Mouse (Mus musculus): ENCODE data around the gene Itpk1.
A peak's percentile ranks its signal among the peaks of the same experiment; 100 is the strongest.

Itpk1 gene

DNA sequence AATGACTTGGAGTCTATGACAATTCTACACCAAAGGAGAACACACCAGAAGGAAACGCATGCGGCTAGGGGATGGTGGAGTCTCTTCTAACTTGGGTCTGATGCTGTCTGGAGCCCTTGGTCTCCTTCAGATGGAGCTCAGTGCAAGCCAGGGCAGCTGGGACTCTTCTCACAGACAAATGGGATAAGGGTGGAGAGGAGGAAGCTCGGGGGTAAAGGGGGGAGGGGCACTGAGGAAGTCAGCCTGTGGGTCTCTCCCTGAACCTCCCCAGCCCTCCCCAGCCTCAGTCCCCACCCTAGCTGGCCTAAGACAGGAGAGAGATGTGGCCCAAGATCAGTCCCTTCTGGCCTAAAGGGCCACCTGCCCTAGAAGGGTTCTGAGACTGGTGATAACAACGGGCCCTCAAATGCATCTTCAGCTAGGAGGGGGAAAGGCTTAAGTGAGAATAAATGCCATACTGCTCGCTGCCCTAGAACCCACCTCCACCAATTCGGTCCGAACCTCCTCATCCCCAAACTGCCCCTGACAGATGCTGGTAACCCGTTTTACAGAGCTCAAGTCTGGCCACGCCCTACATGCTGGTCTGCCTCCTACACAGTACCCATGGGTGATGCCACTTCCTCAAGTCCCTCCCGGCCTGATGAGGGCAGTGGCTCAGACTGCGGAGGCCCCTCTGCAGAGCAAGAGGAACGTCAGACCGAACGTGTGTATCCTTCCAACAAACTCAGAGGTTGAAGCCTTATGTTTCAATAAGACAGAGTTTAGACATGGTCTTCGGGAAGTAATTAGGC lies 14.8 kb downstream of the Itpk1 start:
- DNase-seq, result peak in 1 of 2 experiments; percentile 36

DNA sequence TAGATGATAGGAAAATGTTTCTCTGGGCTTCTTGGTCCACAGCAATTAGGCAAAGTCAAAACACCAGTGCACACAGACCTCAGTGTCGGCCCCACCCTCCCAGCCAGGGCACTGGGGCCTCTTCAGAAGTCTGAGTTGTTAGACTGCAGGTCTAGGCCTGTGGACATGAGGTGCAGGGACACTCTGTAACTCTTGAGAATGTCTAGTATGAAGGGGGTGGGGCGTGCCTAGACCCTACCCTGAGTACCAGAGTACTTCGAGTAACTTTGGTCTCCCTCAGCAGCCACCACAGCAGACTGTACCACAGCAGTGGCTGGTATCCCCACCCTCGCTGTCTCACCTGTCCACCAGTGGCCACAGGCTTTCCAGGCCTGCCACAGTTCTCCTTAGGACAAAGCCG lies 18.4 kb downstream of the Itpk1 start:
- DNase-seq, result no peak

DNA sequence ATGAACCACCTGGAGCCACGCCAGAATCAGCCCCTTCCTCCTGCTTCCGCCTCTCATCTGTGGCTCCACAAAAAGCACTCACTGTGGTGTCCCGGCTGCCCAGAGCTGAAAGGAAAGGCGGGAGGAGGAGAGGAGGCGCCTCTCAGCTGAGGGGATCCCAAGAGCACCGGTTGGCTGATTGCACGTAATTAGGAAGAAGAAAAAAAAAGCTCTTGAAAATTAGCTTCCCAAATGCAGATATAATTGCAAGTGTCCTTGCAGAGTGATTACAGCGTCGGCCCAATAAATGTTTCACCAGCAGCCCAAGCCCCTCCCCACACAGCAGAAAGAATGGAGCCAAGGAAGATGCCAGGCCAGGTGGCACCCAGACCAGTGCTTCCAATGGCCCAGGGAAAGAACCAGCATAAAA lies 19.2 kb downstream of the Itpk1 start:
- no peak for DNase-seq

DNA sequence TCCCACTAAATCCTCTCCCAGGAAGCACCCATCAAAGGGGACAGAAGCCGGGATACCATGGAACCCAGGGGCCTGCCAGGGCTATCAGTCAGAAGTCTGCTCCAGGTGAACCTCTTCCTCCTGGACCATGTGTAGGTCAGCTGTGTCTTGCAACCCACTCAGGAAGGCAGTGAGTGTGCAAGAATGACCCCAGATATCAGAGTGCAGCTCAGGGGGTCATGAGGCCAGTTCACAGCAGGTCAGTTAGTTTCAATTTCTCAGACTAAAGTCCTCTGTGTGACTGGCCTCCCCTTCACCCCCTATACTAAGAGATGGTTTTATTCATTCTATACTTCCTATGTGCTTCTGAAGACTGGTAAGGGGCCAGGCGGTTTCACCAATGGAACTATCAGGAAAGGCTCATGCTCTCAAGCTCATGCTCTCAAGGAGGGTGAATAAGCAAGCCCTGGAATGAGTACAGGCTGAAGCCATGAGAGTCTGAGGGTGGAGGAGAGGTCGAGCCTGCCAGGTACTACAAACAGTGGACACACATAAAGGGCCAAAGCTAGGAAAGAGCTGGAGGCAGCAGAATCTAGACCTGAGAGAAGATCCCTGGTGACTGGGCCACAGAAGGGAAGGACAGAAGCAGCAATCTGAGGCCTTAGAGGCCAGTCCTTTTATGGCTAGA lies 19.9 kb downstream of the Itpk1 start:
- DNase-seq, result no peak

DNA sequence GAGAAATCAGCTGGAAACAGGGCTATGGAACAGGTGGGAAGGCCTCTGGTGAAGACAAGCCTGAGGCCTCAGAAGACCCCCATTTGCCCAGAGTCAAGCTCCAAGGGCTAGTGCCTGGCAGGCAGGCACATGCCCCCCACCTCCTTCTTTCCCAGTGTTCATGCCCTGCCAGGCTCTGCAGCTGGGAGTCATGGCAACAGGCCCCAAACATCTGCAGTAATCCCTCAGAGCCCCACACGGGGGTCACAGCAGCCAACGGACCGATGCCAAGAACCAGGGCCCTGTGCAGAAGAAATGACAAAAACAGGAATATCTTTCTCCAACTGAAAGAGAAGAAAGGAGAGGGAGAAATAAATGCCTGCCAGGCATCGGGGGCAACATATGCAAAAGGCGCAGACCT lies 20.8 kb downstream of the Itpk1 start:
- DNase-seq, result no peak

DNA sequence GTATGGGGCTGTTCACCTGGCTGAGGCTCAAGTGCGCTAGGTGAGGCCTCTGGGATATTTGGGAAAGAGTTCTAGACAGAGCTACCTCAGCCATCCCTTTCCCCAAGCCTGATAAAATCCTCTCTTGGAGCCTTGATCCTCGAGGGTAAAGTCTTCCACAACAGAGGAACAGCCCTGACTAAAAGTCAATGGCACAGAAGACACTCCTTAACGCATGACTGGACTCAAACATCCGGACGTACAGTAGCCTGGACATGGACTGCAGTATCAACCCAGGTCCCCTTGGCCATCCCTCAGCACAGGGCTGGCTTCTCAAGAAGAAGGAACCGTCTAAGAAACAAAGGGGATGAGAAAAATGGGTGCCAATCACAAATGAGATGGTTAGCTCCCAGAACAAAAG lies 21.3 kb downstream of the Itpk1 start:
- peak; percentile 52 to 71 for DNase-seq

DNA sequence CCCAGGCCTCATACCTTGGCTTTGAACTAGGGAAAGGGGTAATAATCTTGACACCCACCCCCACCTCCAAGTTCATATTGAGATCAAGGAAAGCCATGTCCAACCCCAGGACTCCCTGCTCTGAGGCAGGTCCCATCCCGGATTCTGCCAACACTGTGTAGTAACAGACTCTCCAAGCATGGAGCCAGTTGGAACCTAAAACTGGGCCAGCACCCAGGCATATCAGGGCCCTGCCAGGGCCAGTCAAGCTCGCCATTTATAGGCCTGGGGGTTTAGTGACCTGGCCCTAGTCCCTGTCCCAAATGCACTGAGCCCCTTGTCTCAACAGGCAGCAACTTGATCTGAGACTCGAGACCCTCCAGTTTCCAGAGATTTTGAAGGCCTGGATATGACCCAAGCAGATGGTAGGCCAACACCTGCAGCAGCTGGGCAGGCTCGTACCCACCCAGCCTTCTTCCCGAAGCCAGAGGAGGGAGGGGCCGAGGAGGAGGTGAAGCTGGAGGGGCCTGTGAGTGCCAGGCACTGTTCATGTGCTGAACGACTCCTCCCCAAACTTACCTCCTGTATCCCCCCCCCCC lies 21.9 kb downstream of the Itpk1 start:
- DNase-seq, result no peak

DNA sequence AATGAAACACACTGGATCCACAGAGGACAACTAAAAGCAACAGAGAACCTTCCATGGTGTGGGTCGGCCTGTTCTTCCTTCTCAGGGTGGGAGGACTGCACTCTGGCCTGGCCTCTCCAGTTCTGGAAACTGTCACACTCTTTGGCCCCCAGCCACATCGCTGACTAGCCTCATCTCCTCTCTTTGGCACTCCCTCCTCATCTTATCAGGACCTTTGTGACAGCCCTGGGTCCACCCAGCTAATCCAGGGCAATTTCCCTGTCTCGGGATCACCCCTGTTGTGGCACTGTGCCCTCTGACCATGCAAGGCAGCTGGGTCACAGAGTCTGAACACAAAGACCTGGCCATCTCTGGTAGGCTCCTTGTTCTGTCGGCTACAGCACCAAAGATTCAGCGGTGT lies 22.6 kb downstream of the Itpk1 start:
- peak in 1 of 2 experiments; percentile 32 for DNase-seq

DNA sequence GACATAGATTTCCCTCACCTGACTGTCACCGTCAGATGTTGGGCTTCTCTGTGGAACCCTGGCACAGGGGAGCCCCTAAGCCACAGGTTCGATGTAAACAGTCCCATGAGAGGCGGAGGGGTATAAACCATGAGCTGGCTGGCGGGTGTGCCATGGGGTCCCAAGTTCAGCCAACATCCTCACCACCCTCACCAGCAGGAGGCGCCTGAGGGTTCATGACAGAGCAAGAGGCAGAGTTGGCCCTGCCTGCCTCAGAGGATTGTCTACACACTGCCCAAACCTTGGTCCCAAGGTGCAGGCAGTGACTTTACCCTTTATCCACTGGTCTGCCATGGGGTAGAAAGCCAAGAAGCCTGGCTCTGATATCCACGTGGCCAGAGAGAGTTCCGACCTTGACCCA lies 23.1 kb downstream of the Itpk1 start:
- DNase-seq, result peak in 1 of 2 experiments; percentile 56

DNA sequence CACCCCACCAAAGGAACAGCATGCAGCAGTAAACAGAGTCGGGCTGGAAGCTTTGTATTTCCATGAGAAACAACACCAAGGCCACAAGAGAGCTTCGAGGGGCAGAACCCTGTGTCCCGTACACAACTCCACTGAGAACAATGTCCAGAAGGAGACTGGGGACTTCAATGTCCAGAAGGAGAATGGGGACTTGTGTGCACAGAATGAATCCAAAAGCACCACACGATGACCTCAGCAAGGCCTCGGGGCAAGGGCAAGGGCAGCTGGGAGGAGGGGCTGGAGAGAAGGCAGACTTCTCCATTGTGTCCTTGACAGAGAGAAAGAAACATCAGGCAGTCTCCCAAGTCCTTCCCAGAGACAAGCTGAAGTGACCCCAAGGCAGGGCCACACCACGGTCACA lies 25.9 kb downstream of the Itpk1 start:
- DNase-seq, result no peak

DNA sequence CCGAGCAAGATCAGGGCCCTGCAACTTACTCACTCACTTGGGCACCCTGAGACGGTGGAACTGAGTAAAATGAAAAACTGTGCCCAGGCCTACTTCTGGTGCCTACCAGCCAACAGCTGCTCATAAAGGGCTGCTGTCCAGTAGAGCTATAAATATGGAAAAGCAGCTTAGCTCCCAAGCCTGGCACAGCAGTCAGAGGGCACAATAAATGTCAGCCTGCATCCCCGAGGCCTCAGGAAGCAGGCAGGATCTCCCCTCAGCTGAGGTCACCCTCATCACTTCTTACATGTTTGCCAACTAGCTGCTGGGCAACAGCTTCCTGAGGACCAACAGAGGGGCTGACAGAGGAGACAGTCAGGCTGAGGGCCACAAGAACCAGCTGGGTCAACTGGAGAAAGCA lies 27.6 kb downstream of the Itpk1 start:
- no peak for DNase-seq

DNA sequence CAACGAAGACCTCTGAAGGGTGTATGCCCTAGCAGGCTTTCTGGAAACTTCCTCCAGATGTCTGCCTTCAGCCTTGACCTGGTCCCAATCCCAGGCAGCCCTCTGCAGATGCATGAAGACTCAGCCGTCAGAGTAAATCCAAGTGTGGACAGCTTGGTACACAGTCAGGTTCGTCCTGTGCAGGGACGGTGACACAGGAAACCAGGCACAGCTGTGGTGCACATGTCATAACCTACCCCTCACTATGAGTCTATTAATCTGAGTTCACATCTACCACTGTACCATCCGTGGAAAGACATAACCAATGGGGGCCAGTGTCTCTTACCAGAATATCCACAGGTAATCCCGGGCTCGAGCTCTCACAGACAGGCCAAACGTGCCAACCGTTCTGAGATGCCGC lies 30.2 kb downstream of the Itpk1 start:
- DNase-seq, result no peak

DNA sequence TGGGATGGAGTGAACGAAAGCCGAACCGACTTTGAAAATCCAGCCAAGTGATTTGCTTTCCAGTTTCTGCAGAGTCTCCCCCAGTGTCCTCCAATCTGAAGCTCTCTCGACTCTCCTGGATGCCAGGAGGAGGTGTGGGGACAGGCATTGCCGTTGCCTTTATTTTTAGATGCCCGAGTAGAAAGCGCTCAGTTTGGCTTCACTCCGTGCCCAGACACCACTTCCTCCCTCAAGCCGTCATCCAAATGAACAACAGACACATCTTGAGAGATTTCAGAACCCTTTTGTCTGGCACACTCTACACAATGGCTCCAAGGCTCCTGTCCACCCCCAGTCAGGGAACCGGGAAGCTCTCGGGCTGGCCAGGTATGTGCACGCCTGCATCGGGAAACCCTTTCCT lies 30.6 kb downstream of the Itpk1 start:
- no peak for DNase-seq

DNA sequence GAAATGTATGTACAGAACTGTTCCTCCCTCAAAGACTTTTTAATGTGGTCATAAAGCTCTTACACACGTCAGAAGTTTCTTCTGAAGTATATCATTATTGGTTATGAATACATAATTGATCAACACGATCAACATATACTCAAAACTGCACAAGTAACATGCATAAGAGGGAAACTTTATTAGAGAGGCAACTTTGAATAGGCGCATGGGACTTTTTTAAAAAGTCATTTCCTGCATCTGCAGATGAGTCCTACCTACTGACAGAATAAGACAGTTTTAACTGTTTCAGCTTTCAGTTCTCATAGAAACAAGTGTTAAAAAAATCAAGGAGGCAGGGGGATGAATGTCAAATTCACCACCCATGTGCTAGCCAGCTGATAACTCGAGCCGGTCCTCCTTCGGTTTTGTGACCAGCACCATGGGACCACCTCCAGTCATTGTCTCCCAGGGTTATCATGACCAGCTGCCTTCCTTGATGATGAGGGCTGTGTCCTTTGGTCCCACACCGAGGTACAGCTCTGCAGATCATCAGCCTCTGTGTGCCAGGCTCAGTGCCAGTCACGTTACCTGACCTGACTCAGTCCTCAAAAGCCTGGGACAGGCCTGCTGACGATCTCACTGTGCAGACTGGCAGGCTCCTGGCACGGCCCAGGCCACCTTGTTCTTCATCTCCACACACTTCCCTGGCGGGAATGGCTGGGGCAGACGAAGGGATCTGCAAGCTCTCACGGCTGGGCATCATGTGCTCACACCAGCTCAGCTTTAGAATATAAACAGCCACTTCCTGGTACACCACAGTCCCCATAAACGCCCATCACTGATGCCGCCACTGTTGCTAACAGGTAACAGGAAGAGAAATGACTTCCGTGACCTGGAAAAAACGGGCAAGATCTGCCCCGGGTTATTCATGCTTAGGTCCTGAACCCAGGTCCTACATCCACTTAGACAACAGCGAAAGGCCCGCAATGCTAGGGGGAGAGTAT lies 31.6 kb downstream of the Itpk1 start:
- DNase-seq, result peak; percentile 58 to 83

DNA sequence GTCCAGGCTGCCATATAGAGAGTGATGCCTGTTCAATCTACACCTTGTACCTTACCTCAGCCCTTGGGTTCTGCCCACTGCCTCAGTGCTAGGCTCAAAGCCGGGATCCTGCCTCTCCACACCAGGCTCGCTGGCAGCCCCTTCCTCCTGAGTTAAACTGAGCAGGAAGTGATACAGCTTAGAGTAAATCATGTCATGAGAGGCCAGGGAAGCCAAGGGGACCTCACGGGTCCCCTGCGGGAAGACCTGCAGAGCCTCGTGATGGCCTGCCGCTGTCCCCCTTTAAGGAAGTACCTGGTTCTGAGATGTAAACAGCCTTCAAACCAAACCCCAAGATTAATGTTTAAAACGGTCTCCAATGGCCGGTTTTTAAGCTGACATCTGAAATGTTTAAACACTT lies 32.6 kb downstream of the Itpk1 start:
- DNase-seq, result no peak

DNA sequence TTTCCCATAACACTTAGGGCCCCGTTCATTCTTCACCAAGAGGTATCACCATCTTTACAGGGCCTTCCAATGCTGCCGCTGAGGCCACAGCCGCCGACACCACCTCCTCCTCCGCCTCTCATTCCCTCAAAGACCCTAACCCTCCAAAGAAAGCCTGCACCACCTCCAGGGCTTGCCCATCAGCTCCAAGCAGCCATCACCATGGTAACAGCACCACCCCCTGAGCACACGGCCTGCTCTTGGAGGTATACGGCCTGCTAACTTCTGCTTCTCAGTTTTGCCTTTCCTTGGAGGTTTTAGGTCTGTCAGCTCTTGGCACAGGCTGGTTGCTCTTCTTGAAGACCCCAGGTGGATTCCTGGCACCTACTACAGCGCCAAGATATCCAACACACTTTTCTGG lies 33.9 kb downstream of the Itpk1 start:
- no peak for DNase-seq

DNA sequence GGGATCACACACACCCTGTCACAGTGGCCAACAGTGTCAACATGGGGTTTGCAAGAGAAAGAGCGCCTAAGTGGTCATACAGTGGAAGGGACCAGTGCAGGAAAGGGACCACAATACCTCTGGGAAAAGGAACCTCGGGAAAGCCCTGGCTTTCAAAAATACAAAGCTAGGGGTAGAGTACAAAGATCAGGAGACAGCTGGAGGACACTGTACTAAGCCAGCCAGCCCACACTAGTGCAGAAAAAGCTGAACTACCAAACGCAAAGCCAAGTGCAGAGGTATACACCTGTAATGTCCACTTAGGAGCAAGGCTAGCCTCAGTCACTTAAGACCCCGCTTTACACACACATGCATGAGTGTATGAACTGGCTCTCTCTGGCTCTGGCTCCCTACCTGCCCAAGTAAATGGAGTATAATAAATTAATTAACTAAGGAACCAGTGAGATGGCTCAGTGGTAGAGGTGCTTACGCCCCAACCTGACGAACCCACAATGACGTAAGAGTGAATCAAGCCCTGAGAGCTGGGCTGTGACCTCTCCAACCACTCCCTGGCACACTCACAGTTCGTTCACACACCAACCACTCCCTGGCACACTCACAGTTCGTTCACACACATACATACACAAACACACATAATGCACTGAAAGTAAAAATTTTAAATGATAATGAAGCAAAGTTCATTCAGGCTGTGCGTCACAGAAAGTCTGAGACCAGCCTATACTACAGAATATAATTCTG lies 39.1 kb downstream of the Itpk1 start:
- no peak for DNase-seq

DNA sequence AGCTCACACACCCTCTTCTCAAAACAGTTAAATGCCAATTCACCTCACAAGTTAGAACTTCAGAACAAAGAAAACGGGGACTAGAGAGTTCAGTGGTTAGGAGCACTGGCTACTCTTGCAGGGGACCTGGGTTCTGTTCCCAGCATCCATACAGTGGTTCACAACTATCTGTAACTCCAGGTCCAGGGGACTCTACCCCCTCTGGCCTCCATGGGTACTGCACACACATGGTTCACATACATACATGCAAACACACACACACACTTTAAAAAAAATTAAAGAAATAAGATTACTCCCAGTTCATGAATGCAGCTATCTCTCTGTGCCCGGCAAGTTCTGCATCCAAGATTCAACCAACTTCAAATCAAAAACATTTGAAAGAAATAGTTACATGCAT lies 40.7 kb downstream of the Itpk1 start:
- no peak for DNase-seq

DNA sequence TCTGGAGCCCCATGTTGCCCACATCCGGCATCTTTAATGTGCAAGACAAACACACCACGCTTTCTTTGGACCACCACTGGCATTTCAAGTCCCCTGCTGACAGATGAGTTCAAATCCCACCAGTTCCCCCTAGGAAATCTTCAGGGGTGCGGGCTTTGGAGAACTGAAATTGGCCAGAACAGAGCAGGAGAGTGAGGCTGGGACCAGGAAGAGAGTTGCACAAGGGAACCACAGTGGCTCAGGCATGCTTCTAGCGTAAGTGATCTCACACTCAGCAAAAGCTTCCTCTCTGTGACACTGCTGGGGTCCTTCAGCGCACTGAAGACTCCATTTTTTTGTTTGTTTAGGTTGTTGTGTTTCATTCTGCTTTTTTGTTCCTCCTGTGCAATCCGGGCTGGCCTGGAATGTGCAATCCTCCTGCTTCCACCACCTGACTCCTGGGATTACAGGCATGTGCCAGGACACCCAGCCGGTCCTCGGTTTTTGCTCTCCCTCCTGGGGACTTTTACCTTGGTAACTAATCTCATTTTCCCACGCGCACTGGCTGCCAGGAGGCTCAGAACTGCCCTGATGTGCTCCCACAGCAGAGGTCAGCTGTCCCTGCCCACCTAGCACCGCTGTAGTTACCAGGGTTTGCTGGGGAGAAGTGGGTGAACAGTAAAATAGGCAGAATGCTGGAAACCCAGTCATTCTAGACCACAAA lies 41.2 kb downstream of the Itpk1 start:
- peak; percentile 50 to 75 for DNase-seq

DNA sequence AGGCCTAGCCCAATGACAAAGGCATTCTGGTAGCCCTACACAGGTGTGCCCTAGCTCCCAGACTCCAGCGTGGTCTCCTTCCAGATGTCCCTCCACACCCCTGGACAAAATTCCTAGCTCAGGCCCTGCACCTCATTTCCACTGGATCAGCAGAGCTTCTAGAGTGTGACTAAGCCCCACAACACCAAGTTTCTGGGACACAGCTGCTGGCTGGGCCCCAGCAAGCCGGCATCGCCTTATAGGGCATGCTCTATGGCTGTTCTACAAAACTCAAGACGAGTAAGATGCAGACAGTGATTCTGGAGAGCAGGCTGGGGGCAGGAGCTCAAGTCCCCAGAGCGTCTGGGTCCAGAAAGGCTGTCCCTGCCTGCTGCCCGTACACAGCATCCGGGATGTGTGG lies 43.0 kb downstream of the Itpk1 start:
- DNase-seq, result no peak

DNA sequence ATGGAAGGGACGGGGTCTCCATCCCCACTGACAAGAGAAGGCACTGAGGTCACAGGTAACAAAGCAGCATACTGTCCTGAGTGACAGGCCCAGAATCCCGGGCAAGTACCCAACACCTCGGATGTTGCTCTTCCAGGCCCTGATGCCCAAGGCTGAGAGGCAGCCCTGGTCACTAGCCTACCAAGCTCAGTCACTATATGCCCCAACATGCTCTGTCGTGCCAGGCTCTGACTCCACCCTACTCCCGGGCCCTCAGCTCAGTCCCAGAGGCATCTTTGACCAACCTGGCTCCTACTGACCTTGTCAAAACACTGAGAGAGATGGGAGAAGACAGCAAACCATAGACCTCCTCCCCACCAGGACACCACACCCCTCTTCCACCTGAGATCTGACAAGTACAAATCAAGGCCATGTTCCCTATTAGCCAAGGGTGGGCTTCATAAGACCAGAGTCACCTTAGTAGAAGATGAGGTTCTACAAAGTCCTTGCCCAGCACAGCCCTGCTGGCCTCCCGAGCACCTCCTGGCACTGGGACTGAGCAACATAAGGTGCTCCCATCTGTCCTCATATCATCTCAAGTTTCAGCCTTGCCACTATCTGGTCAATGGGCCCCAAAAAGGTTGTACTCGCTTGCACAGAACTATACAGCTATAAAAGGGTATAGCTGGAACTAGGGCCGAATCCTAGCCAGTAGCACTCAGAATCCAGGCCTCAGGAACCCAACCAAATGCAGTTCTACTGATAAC lies 43.7 kb downstream of the Itpk1 start:
- DNase-seq, result no peak
